Mouse (Mus musculus): ENCODE results near the gene Lrguk. TPM values are rescaled to one million over a fixed set of nuclear protein-coding genes. Genes with fewer than 3 reads are reported as not detected.

Lrguk gene
- polyA plus RNA-seq, 2 experiments = 0.02 TPM; not detected in 1

GRCm38 (mm10) chr6:34066790-34067189 is 37.5 kb downstream of the Lrguk start:
- no peak for TF ChIP-seq EP300 (IDR thresholded peaks at IDR 0.05; ENCODE audit: low read depth)
- no peak for TF ChIP-seq CTCF (IDR thresholded peaks at IDR 0.05; ENCODE audit: low read depth)
- Histone ChIP-seq H3K36me3 (replicated peaks; ENCODE audit: control insufficient read depth, insufficient read depth, low read depth) (no peaks in the 10 kb centered on the region), H3K4me1 (replicated peaks; ENCODE audit: control insufficient read depth in 2 of 2, insufficient read depth in 2 of 2, low read length in 1 of 2) (no peaks in the 10 kb centered on the region), H3K9ac (replicated peaks) (no peak overlapping the region), H3K4me3 (ENCODE audit: insufficient read depth in 1 of 2, low read depth in 2 of 2, low read length in 2 of 2) (no peak overlapping the region), H3K4me2 (ENCODE audit: low read depth) (no peak overlapping the region), H3K27ac (no peak overlapping the region), H3K9me3 (ENCODE audit: control insufficient read depth, low read length) (no peaks in the 10 kb centered on the region), H3K27me3 (ENCODE audit: control insufficient read depth, insufficient read depth, low read length) (no peaks in the 10 kb centered on the region)
- DNase-seq (ENCODE audit: low read depth in 3 of 3, low spot score in 3 of 3) (no peak), ATAC-seq (ENCODE audit: insufficient read depth) (no peak)
- WGBS (ENCODE audit: insufficient replicate concordance) = 69% methylated on average over 7 of the region's 7 CpGs

- no peaks in the 10 kb centered on the region for H3K27me3 ChIP-seq (ENCODE audit: control insufficient read depth, insufficient read depth, low read length)
- H3K9ac ChIP-seq (replicated peaks) = no peak overlapping the region
- 70% methylated on average over 8 of the region's 8 CpGs for WGBS (ENCODE audit: insufficient replicate concordance)
- TF ChIP-seq CTCF (IDR thresholded peaks at IDR 0.05; ENCODE audit: low read depth) (no peak), EP300 (IDR thresholded peaks at IDR 0.05; ENCODE audit: low read depth) (no peak)
- no peaks in the 10 kb centered on the region for H3K36me3 ChIP-seq (replicated peaks; ENCODE audit: control insufficient read depth, insufficient read depth, low read depth)
- no peaks in the 10 kb centered on the region for H3K4me1 ChIP-seq (replicated peaks; ENCODE audit: control insufficient read depth in 2 of 2, insufficient read depth in 2 of 2, low read length in 1 of 2)
- H3K4me3 ChIP-seq (ENCODE audit: insufficient read depth in 1 of 2, low read depth in 2 of 2, low read length in 2 of 2) = no peak overlapping the region
- no peaks in the 10 kb centered on the region for H3K9me3 ChIP-seq (ENCODE audit: control insufficient read depth, low read length)
- no peak overlapping the region for H3K4me2 ChIP-seq (ENCODE audit: low read depth)
- ATAC-seq (ENCODE audit: insufficient read depth) = no peak
- no peak for DNase-seq (ENCODE audit: low read depth in 3 of 3, low spot score in 3 of 3)
- no peak overlapping the region for H3K27ac ChIP-seq
Measured at GRCm38 (mm10) chr6:34067271-34067670, 38.0 kb downstream of the Lrguk start.

- Histone ChIP-seq H3K4me1 (replicated peaks; ENCODE audit: control insufficient read depth in 2 of 2, insufficient read depth in 2 of 2, low read length in 1 of 2) (no peaks in the 10 kb centered on the region), H3K4me2 (ENCODE audit: low read depth) (no peak overlapping the region), H3K9me3 (ENCODE audit: control insufficient read depth, low read length) (no peaks in the 10 kb centered on the region), H3K27me3 (ENCODE audit: control insufficient read depth, insufficient read depth, low read length) (no peaks in the 10 kb centered on the region), H3K4me3 (ENCODE audit: insufficient read depth in 1 of 2, low read depth in 2 of 2, low read length in 2 of 2) (no peak overlapping the region), H3K36me3 (replicated peaks; ENCODE audit: control insufficient read depth, insufficient read depth, low read depth) (no peaks in the 10 kb centered on the region), H3K27ac (no peak overlapping the region), H3K9ac (replicated peaks) (no peak overlapping the region)
- ATAC-seq (ENCODE audit: insufficient read depth) = no peak
- TF ChIP-seq CTCF (IDR thresholded peaks at IDR 0.05; ENCODE audit: low read depth) (no peak), EP300 (IDR thresholded peaks at IDR 0.05; ENCODE audit: low read depth) (no peak)
- 49% methylated on average over 5 of the region's 5 CpGs for WGBS (ENCODE audit: insufficient replicate concordance)
- no peak for DNase-seq (ENCODE audit: low read depth in 3 of 3, low spot score in 3 of 3)
Measured at GRCm38 (mm10) chr6:34071936-34072335, 42.7 kb downstream of the Lrguk start.

GRCm38 (mm10) chr6:34073931-34074442 is 44.7 kb downstream of the Lrguk start:
- Histone ChIP-seq H3K9ac (replicated peaks) (no peak overlapping the region), H3K4me1 (replicated peaks; ENCODE audit: control insufficient read depth in 2 of 2, insufficient read depth in 2 of 2, low read length in 1 of 2) (no peaks in the 10 kb centered on the region), H3K9me3 (ENCODE audit: control insufficient read depth, low read length) (no peaks in the 10 kb centered on the region), H3K4me3 (ENCODE audit: insufficient read depth in 1 of 2, low read depth in 2 of 2, low read length in 2 of 2) (no peak overlapping the region), H3K27ac (no peak overlapping the region), H3K27me3 (ENCODE audit: control insufficient read depth, insufficient read depth, low read length) (no peaks in the 10 kb centered on the region), H3K36me3 (replicated peaks; ENCODE audit: control insufficient read depth, insufficient read depth, low read depth) (no peaks in the 10 kb centered on the region), H3K4me2 (ENCODE audit: low read depth) (no peak overlapping the region)
- ATAC-seq (ENCODE audit: insufficient read depth) (no peak), DNase-seq (ENCODE audit: low read depth in 3 of 3, low spot score in 3 of 3) (no peak)
- WGBS (ENCODE audit: insufficient replicate concordance) = 62% methylated on average over 3 of the region's 3 CpGs
- TF ChIP-seq EP300 (IDR thresholded peaks at IDR 0.05; ENCODE audit: low read depth) (no peak), CTCF (IDR thresholded peaks at IDR 0.05; ENCODE audit: low read depth) (0 out of 2 replicates have a peak, but pooled peaks have one; percentile 16)

GRCm38 (mm10) chr6:34075520-34075919 is 46.3 kb downstream of the Lrguk start:
- Histone ChIP-seq H3K4me1 (replicated peaks; ENCODE audit: control insufficient read depth in 2 of 2, insufficient read depth in 2 of 2, low read length in 1 of 2) (no peaks in the 10 kb centered on the region), H3K27me3 (ENCODE audit: control insufficient read depth, insufficient read depth, low read length) (no peaks in the 10 kb centered on the region), H3K4me2 (ENCODE audit: low read depth) (no peak overlapping the region), H3K4me3 (ENCODE audit: insufficient read depth in 1 of 2, low read depth in 2 of 2, low read length in 2 of 2) (no peak overlapping the region), H3K9ac (replicated peaks) (no peak overlapping the region), H3K9me3 (ENCODE audit: control insufficient read depth, low read length) (no peaks in the 10 kb centered on the region), H3K27ac (no peak overlapping the region), H3K36me3 (replicated peaks; ENCODE audit: control insufficient read depth, insufficient read depth, low read depth) (no peaks in the 10 kb centered on the region)
- 76% methylated on average over 11 of the region's 11 CpGs for WGBS (ENCODE audit: insufficient replicate concordance)
- DNase-seq (ENCODE audit: low read depth in 3 of 3, low spot score in 3 of 3) (no peak), ATAC-seq (ENCODE audit: insufficient read depth) (no peak)
- TF ChIP-seq EP300 (IDR thresholded peaks at IDR 0.05; ENCODE audit: low read depth) (no peak), CTCF (IDR thresholded peaks at IDR 0.05; ENCODE audit: low read depth) (no peak)
